Mouse (Mus musculus): ENCODE measurements around the gene Sh3d19. TPM values are rescaled to one million over a fixed set of nuclear protein-coding genes. Genes with fewer than 3 reads are reported as not detected.

The Sh3d19 gene
- polyA plus RNA-seq, 1 experiment from 2014 or later = 10.3 TPM

DNA sequence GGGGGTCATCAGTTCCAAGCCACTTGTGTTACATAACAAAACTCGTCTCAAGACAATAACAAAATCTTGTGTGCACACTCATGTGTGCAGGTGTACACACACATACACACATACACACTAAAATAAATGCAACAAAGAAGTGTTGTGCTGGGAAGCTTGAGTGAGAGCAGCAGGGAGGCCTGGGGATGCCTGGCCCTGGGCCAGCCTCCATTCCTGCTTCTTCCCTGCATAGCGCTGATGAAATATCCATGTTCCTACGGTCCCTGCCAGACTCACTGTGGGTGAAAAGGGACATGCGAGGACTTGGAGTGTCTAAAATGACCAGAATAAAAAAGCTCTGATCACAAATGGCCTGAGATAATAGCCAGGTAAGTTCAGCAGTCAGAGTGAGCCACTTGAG is 59.7 kb downstream of the Sh3d19 start:
- no peak overlapping the region for H3K27ac ChIP-seq (replicated peaks)
- no peak overlapping the region for H3K4me2 ChIP-seq
- WGBS = 45% methylated on average over 4 of the region's 4 CpGs
- H3K9ac ChIP-seq = no peak overlapping the region
- H3K4me1 ChIP-seq = peaks cover 23% of the 10 kb centered on the region
- H3K9me3 ChIP-seq = no peaks in the 10 kb centered on the region
- peaks cover 10% of the 10 kb centered on the region for H3K27me3 ChIP-seq (replicated peaks)
- H3K4me3 ChIP-seq = no peak overlapping the region
- no peaks in the 10 kb centered on the region for H3K36me3 ChIP-seq
- ATAC-seq (ENCODE audit: extremely low read depth, insufficient number of reproducible peaks, low FRiP score, low TSS enrichment) = no peak

DNA sequence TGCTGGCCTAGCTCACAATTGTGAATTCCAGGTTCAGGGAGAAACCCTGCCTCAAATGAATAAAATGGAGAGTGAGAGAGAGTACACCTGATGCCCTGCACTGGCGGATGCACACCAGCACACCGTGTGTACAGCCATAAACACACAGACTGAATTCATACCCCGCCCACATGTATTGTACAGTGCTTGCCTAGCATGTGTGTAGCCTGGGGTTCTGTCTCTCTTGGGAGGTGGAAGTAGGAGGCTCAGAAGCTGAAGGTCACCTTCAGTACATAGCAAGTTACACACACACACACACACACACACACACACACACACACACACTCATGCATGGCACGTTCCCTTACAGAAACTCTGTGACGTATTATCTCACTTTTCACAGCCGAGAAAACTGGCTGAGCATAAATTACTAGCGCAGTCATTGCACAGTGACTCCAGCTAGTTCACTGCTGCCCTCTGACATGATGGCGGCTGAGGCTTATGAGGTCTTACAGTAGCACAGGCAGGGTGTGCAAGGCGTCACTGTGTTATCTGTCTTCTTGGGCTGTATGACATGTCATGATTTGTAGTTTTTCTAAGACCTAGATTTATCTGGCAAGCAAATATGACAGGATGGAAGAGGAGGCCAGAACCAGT is 62.7 kb downstream of the Sh3d19 start:
- Histone ChIP-seq H3K27ac (replicated peaks) (0 out of 2 replicates have a peak overlapping the region, but pooled peaks have one; percentile 16), H3K4me3 (no peak overlapping the region), H3K9me3 (0 out of 2 replicates have a peak, but pooled peaks cover 5% of the 10 kb centered on the region), H3K4me2 (no peak overlapping the region), H3K36me3 (peaks cover 6% of the 10 kb centered on the region), H3K9ac (no peak overlapping the region), H3K27me3 (replicated peaks) (no peaks in the 10 kb centered on the region; the same call in 1 of the 2 replicates), H3K4me1 (peaks cover 32% of the 10 kb centered on the region)
- ATAC-seq (ENCODE audit: extremely low read depth, insufficient number of reproducible peaks, low FRiP score, low TSS enrichment) = no peak
- 54% methylated on average over 9 of the region's 9 CpGs for WGBS

DNA sequence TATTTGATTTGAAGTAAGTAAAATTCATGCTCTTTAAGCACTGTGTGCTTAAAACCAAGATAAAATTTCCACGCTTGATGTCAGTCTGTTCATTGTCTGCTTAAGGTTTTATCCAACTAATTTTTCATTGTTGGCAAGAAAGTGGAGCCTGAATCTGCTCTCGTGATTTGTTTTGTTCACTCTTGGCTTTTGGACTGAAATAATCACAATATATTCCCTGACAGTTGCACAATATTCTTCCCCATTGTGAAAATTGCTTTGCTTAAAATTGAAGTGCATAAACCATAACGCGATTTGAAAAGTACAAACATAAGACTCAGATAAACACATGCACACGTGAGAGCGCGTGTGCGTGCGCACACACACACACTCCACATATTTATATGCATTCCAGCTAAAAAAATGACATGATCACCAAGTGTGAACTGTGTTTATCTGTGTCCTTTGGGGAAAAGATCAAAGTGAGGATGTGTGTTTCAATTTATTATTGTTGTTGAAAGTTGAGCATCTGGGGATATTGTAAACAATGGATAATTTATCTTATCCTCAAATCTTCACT is 67.1 kb downstream of the Sh3d19 start:
- no peak overlapping the region for H3K9ac ChIP-seq
- H3K4me3 ChIP-seq = no peak overlapping the region
- peak overlapping the region; percentile 32; the same call in 1 of the 2 replicates for H3K4me2 ChIP-seq
- no peak overlapping the region for H3K27ac ChIP-seq (replicated peaks)
- H3K9me3 ChIP-seq = 0 out of 2 replicates have a peak, but pooled peaks cover 5% of the 10 kb centered on the region
- peaks cover 13% of the 10 kb centered on the region for H3K36me3 ChIP-seq
- peaks cover 42% of the 10 kb centered on the region for H3K4me1 ChIP-seq
- 85% methylated on average over 9 of the region's 9 CpGs for WGBS
- no peaks in the 10 kb centered on the region for H3K27me3 ChIP-seq (replicated peaks)
- ATAC-seq (ENCODE audit: extremely low read depth, insufficient number of reproducible peaks, low FRiP score, low TSS enrichment) = no peak

DNA sequence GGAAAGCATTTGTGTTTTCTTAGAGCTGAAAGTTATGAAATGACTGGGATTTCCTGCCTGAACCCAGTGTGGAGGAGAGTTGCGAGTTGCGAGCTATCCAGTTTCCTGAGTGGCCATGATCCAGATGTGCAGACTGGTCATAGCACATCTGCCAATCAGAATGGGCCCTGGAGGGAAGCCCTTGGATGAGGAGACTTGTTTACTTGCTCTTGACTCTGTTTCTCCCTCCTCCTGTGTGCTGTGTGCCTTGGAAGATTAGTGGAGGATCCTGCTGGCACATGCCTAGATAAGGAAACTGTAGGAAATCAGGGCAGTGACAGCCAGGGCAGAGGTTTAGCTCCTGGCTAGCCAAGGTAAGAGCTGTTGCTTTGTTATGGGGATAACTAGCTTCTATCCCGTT is 67.7 kb downstream of the Sh3d19 start:
- no peak for ATAC-seq (ENCODE audit: extremely low read depth, insufficient number of reproducible peaks, low FRiP score, low TSS enrichment)

DNA sequence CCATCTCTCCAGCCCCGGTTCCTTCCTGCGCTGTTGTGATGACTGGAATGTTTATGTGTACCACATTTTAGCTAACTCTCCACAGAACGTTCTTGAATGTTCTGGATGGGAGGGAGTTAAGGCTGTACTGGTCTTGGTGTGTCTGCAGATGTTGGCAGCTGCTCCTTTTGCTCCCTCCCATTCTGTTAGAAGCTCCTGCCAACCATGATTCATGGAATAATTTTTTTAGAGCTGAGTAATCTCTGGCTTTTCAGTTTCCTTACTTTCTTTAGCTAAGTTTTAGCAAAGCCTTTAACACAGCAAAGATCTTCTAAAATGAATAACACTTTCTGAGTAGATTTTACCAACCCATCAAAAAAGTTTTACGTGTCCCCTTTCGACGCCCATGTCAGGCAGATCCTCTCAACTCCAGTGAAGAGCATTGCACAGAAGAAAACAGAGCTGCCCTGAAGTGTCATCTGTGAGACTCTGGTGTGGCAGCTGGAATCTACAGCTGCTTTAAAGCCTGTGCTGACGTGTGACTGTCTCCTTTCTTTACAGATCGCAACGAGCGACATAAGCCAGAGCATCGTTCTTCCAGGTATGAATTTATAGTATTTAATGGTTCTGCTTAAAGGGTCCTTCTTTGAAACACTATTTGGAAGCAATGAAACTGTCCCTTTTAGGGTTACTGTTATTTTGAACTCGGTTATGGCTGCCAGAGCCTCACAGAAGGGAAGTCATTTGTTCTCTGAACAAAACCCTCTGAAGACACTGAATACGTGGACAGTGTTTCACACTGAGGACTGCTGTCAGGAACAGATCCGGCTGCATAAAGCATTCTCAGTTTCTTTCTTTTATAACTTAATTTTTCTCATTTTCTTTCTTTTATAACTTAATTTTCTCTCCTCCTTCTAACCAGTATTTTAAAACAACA is 69.6 kb downstream of the Sh3d19 start:
- no peak for ATAC-seq (ENCODE audit: extremely low read depth, insufficient number of reproducible peaks, low FRiP score, low TSS enrichment)

More for the DNA sequence above, 67.7 kb downstream of the Sh3d19 start:
- H3K4me3 ChIP-seq = no peak overlapping the region
- 0 out of 2 replicates have a peak, but pooled peaks cover 5% of the 10 kb centered on the region for H3K9me3 ChIP-seq
- 26% methylated on average over 3 of the region's 3 CpGs for WGBS
- H3K27me3 ChIP-seq (replicated peaks) = no peaks in the 10 kb centered on the region
- peak overlapping the region; percentile 38; the same call in 1 of the 2 replicates for H3K27ac ChIP-seq (replicated peaks)
- no peak overlapping the region for H3K9ac ChIP-seq
- peaks cover 37% of the 10 kb centered on the region for H3K4me1 ChIP-seq
- peaks cover 15% of the 10 kb centered on the region for H3K36me3 ChIP-seq
- peak overlapping the region; percentile 32 for H3K4me2 ChIP-seq

DNA sequence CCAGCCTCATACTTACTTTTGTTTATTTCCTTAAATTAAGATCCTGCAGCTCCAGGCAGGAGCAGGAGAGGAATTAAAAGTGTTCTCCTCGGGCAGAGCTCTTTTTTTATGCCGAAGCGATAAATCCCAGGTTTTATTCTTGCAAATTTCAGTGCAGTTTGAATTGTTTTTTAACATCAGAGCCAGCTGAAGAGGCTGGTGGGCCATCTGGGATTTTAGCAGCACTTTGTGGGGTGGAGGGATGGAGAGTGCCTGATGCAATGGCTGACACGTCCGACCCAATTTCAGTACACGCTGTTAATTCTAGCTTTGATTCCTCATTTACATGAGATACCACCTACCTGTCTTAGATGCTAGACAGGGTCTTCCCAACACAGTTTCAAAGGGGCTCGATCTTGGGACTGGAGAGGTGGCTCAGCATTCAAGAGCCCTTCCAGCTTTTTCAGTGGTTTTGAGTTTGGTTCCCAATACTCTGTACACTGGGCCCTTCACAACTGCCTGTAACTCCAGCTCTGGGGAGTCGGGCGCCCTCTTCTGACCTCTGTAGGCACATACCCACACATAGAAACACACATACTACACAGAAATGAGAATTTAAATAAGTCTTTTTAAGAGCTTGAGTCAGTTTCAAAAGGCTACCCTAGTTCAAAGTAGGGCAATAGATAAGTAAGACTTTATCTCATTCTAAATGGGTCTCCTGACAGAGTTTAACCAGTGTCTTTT is 76.9 kb downstream of the Sh3d19 start:
- H3K36me3 ChIP-seq = peaks cover 28% of the 10 kb centered on the region
- H3K9me3 ChIP-seq = no peaks in the 10 kb centered on the region
- H3K27me3 ChIP-seq (replicated peaks) = no peaks in the 10 kb centered on the region
- no peak for ATAC-seq (ENCODE audit: extremely low read depth, insufficient number of reproducible peaks, low FRiP score, low TSS enrichment)
- H3K9ac ChIP-seq = no peak overlapping the region
- WGBS = 87% methylated on average over 9 of the region's 9 CpGs
- H3K4me3 ChIP-seq = no peak overlapping the region
- no peak overlapping the region for H3K27ac ChIP-seq (replicated peaks)
- H3K4me1 ChIP-seq = no peaks in the 10 kb centered on the region
- H3K4me2 ChIP-seq = no peak overlapping the region

More for the DNA sequence above, 69.6 kb downstream of the Sh3d19 start:
- Histone ChIP-seq H3K4me2 (peak overlapping the region; percentile 49), H3K27me3 (replicated peaks) (no peaks in the 10 kb centered on the region), H3K4me3 (peak overlapping the region; percentile 21; the same call in 1 of the 2 replicates), H3K9me3 (0 out of 2 replicates have a peak, but pooled peaks cover 5% of the 10 kb centered on the region), H3K9ac (peak overlapping the region; percentile 52; the same call in 1 of the 2 replicates), H3K27ac (replicated peaks) (peak overlapping the region; percentile 77), H3K4me1 (peaks cover 33% of the 10 kb centered on the region), H3K36me3 (peaks cover 15% of the 10 kb centered on the region)
- WGBS = 41% methylated on average over 14 of the region's 14 CpGs

DNA sequence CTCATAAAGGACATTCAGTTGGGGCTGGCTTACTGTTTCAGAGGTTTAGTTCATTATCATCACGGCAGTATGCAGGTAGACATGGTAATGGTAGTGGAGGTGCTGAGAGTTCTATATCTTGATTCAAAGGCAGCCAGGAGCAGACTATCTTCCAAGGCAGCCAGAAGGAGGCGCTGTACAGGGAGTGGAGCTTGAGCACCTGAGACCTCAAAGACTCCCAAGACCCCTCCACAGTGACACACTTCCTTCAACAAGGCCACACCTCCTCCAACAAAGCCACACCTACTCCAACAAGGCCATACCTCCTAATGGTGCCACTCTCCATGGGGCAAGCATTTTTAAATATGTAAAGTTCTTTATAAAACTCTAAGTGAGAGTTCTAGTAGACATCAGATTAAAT is 78.1 kb downstream of the Sh3d19 start:
- Histone ChIP-seq H3K4me2 (no peak overlapping the region), H3K4me3 (no peak overlapping the region), H3K27ac (replicated peaks) (no peak overlapping the region), H3K27me3 (replicated peaks) (no peaks in the 10 kb centered on the region), H3K4me1 (no peaks in the 10 kb centered on the region), H3K36me3 (peaks cover 24% of the 10 kb centered on the region), H3K9me3 (no peaks in the 10 kb centered on the region), H3K9ac (no peak overlapping the region)
- ATAC-seq (ENCODE audit: extremely low read depth, insufficient number of reproducible peaks, low FRiP score, low TSS enrichment) = no peak
- WGBS = 73% methylated on average over 2 of the region's 2 CpGs

DNA sequence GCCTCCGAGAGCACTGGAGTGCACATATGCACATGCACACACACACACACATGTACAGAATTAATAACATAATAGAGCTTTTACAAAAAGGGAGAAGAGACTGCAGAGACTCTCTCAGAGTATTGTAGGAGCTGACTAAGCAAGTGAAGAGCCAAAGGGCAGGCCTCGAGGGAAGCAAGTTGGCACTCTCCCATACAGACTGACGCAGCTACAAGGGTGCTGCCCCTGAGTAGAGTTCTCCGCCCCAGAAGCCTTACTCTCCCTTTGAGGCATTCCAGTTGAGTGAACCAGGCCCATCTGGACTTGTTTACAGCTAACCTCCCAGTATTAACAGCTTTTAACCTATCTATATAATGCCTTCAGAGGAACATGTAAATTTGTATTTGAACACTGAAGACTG is 85.8 kb downstream of the Sh3d19 start:
- H3K9me3 ChIP-seq = no peaks in the 10 kb centered on the region
- H3K27me3 ChIP-seq (replicated peaks) = no peaks in the 10 kb centered on the region
- H3K27ac ChIP-seq (replicated peaks) = no peak overlapping the region
- H3K9ac ChIP-seq = no peak overlapping the region
- H3K4me1 ChIP-seq = no peaks in the 10 kb centered on the region
- WGBS = 61% methylated on average over 4 of the region's 4 CpGs
- H3K4me3 ChIP-seq = no peak overlapping the region
- no peak overlapping the region for H3K4me2 ChIP-seq
- no peaks in the 10 kb centered on the region for H3K36me3 ChIP-seq
- ATAC-seq (ENCODE audit: extremely low read depth, insufficient number of reproducible peaks, low FRiP score, low TSS enrichment) = no peak

DNA sequence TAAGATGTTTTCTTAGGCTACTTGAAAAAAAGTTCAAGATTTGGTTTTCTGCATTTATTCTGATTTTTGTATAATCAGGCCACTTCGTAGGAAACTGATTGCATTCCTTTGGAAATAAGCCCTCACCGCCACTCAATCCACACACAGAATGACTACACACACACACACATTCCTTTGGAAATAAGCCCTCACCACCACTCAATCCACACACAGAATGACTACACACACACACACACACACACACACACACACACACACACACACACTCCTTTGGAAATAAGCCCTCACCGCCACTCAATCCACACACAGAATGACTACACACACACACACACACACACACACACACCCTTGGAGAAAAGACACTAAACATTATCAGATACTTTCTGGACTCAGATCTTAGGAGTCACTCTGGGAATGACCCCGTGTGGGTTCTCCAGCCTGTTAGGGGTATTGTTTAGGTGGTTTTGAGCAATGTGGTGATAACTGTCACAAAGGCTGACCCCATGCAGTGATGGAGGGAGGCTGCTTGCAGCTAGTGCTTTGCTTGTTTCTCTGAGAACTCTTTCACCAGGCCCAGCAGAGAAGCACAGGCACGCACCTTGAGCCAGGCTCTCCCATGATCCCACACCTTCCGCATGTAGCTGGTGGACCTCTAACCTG is 86.7 kb downstream of the Sh3d19 start:
- Histone ChIP-seq H3K27me3 (replicated peaks) (no peaks in the 10 kb centered on the region), H3K27ac (replicated peaks) (no peak overlapping the region), H3K9ac (no peak overlapping the region), H3K4me3 (no peak overlapping the region), H3K36me3 (no peaks in the 10 kb centered on the region), H3K9me3 (no peaks in the 10 kb centered on the region), H3K4me2 (no peak overlapping the region), H3K4me1 (no peaks in the 10 kb centered on the region)
- 60% methylated on average over 6 of the region's 6 CpGs for WGBS
- no peak for ATAC-seq (ENCODE audit: extremely low read depth, insufficient number of reproducible peaks, low FRiP score, low TSS enrichment)

DNA sequence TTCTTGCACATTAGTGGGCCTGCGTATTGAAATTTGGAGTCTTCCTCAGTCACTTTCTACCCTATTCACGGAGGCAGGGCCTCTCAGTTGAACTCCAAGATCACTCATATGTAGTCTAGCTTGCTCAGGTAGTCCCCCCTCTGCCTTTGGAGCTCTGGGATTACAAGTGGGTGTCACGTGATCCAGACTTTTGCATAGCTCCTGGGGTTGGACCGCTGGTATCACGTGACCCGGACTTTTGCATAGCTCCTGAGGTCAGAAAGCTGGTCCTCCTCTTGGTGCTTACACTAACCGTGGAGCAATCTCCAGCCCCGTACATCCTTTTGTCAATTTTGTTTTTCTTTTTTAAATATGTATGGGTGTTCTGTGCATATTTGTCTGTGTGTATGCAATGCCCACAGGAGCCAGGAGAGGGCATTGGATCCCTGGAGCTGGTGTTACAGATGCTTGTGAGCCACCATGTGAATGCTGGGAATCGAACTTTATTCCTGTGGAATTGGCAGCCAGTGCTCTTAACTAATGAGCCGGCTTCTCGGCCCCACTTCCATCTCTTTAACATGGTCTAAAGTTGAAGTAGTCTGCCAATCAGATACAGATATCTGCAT is 98.8 kb downstream of the Sh3d19 start:
- ATAC-seq (ENCODE audit: extremely low read depth, insufficient number of reproducible peaks, low FRiP score, low TSS enrichment) = no peak
- Histone ChIP-seq H3K27ac (replicated peaks) (no peak overlapping the region), H3K9ac (no peak overlapping the region), H3K27me3 (replicated peaks) (no peaks in the 10 kb centered on the region), H3K4me1 (no peaks in the 10 kb centered on the region), H3K4me3 (no peak overlapping the region), H3K4me2 (no peak overlapping the region), H3K9me3 (no peaks in the 10 kb centered on the region), H3K36me3 (no peaks in the 10 kb centered on the region)
- 85% methylated on average over 11 of the region's 11 CpGs for whole genome bisulfite sequencing
